Mouse (Mus musculus) layer of hippocampus, postnatal 25 days (tissue): ENCODE measurements at regions not wholly inside any gene's neighbourhood (a gene's known extent, or its start where the extent isn't known, plus 50 kb on each side); places are given as distances from the start of the nearest gene placed in this dataset.

Experiments
- DNase-seq, 2 experiments: peaks; one replicate each; pipeline ENCODE4 v3.0.0; 2022; ENCODE audit warnings: mixed read lengths in 2 of 2, low spot score in 1 of 2; ENCODE audit errors: extremely low spot score in 1 of 2

DNA sequence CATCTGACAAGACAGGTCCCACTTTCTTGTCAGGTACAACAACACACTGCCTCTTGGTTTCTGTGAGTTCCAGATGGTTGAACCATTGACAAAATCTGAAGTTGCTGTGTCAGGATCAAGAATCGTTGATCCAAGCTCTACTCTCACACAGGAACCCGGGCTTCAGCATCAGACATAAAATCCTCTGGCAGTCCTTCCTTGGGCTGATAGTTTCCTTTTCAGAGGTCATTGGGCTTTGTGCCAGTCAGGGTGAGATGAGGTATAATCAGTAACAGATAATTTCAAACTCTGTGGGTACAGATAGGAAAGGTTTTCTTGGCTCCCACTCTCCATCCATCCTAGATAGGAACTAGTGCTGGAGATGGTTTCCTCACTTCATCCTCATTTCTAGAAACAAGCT is 649.5 kb downstream of the Defb40 start:
- DNase-seq: no peak

GRCm38 (mm10) chr8:18316488-18316887 is 661.6 kb downstream of the Defb40 start:
- DNase-seq: no peak

- DNase-seq: no peak
Observed at GRCm38 (mm10) chr8:18311597-18311996, 666.5 kb downstream of the Defb40 start.

- no peak for DNase-seq
Observed at GRCm38 (mm10) chr8:18310927-18311326, 667.1 kb downstream of the Defb40 start.

DNA sequence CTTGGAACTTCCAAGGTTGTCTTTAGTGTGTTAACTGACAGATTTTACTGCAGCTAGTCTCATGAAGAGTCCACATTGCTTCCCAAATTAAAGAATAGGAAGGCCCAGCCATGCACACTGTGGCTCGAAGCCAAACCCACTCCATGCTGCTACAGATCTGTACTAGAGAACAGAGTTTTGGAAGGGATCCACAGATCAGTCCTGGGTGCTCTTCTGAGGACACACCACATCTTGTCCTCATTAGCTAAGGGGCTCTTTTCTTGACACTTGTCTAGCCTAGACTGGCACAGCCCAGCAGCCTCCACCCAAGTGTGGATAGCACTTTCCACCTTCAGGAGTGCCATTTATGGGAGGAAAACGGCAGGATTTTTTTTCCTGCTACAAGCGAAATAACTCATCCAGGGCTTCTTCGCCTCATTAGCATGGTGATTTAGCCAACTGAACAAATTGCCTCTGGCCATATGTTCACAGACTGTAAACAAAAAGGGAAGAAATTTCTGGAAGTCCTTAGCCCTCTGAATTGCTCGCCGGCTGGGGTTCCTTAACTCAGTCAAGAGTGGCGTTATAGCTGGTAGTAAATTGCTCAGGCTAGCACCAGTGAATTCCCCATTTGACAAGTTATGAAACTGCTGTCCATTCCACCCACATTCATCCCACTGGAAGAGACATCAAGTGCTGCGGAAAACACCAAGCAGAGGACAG is 690.4 kb downstream of the Defb40 start:
- no peak for DNase-seq

DNA sequence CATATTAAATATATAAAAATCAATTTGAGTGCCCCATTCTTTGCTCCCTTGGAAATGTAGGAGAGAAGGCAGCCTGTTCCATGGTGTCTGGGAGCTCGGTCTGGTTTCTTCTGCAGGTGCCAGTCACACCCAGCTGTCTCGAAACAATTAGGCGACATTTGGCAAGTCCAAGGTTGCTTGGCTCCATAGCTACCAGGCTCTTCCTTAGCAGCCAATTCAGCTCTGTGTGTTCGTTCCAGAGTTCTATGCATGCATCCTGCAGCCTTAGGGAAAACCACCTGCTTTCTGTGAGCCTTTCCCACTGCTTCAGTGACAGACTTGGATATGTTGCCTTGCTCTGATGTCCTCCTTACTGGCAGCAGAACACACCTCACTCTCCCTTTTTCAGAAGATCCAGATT is 698.1 kb downstream of the Defb40 start:
- DNase-seq: no peak

- DNase-seq: peak; percentile 20 to 21
Observed at GRCm38 (mm10) chr8:18268301-18268700, 709.8 kb downstream of the Defb40 start.

- no peak for DNase-seq
Observed at GRCm38 (mm10) chr8:18258287-18258961, 719.6 kb downstream of the Defb40 start.

DNA sequence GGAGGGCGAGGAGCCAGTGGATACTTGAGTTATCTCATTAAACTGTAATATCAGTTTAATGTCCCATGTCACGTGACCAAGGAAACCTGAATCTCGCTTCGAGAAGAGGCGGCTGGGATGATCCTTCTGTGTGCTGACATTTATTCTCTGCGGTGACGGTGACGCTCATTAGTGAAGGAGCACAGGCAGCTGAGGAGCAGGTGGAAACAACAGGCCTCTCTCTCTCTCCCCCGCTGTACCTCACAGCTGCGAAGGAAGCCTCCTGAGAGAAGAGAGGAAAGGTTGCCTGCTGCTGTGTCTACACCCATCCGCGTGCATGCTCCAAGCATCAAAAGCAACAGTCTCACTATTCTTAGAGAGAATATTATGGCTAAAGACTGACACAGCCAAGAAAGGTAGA is 731.8 kb downstream of the Defb40 start:
- no peak for DNase-seq

GRCm38 (mm10) chr8:18217599-18217998 is 760.5 kb downstream of the Defb40 start:
- no peak for DNase-seq

DNA sequence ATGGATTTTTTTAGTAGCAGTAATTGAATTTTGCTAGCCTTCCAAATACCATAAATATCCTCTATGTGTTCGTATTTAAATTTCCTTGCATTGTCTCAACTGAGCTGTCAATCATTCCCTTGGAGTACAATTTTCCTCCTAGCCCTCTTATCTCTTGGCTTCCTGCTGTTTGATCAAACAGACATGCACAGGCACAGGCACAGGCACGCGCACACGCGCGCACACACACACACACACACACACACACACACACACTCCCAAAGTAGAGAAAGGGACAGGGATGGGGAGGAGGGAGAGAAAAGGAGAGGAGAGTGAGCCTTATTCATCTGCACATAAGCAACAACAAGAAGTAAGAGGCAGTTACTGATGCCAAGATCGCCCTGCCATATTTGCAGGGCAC is 760.9 kb downstream of the Defb40 start:
- no peak for DNase-seq

- no peak for DNase-seq
Observed at GRCm38 (mm10) chr8:18216516-18216915, 761.5 kb downstream of the Defb40 start.

- no peak for DNase-seq
Observed at GRCm38 (mm10) chr8:18210067-18210466, 768.0 kb downstream of the Defb40 start.

GRCm38 (mm10) chr8:18208658-18209057 is 769.4 kb downstream of the Defb40 start:
- no peak for DNase-seq

- no peak for DNase-seq
Observed at GRCm38 (mm10) chr8:18187486-18187885, 790.6 kb downstream of the Defb40 start.

DNA sequence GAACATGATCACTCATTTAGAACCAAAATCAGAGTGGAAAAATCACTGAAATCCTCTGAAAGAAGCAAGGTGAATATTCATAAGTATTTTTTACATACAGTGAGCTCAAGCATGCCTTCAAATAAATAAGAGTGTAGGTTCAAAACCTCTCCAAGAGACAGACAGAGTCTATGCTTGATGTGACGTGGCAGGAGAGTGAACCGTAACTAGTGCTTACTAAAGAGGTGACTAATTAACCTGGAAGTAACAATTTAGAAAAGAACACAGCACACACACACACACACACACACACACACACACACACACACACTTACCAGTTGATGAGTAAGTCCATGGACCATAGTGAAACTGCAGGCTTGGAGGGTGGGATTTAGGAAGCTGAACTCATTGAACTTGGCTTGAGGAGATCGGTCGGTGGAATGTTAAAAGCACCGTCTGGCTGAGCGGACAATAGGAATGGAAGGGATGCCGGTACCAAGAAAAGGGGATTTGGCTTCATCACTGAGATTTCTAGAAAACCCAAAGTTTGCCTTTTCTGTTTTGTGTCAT is 802.4 kb downstream of the Defb40 start:
- no peak for DNase-seq

DNA sequence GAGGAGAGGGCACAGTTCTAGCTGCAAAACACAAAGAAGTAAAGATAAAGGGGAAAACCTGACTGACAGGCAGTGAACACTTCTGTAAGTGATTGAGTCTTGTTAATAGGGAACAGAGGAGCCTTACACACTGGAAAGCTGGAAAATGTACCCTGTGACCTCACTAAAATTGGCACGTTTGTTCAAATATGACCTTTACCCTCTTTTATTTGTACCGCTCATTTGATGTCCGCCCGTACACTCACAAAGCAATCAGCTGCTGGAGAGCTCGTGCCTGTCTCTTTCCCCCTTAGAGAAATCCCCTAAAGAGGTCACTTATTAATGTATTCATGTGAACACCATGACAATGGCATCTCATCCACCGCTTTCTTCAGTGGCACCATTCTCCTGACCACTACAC is 819.4 kb downstream of the Defb40 start:
- DNase-seq: no peak

- no peak for DNase-seq
Observed at GRCm38 (mm10) chr8:18115333-18116044, 862.6 kb downstream of the Defb40 start.

DNA sequence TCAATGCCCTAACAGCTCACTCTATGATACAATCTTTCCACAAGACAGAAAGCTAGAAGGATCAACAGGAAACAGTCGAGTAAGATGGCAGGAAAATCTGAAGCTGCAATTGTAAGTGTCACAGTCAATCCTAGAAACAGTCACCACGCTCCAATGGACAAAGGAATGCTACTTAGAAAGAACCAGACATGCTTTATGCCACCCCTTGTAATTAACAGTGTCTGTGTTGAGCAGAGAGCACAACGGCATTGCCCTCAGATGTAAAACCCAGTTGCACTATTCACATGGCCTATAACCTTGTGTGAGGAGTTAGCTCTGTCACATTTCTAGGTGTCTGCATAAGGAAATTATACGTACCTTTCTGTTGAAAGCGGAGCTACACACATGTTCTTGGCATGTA is 864.8 kb downstream of the Defb40 start:
- DNase-seq: no peak

DNA sequence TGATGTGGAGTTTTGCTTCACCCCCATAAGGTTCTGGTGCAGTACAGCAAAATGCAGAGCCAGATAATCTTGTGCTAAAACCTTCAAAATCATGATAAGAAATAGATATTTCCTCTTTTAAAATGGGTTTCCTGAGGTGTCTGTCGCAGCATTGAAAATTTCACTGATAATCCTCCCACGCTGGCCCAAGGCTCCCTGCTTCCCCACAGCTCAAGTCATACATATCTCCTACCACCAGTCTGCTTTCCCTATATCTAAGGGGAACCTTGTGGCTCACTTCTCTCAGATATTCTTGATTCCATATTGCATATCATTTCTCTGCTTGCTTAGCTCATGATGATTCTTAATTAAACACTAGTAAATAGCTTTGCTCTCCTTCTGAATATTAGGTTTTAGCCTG is 868.6 kb downstream of the Defb40 start:
- no peak for DNase-seq

DNA sequence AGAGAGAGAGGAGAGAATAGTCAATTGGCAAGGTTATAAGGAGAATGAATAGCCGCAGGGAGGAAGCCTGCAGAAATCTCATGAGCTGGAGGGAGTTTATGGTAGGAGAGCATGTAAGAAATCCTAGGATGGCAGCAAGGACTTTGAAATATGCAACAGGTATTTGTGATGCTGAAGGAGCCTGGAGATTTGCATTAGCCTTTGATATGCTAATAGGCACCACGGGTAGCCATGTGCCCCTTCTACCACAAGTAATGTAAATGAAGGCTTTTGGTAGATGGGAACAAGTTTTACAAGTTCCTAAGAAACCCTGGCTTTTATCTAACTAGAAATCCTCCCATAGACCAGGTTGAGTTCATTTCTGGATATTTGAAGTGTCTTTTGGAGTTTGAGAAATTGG is 871.2 kb downstream of the Defb40 start:
- DNase-seq: no peak
